Mouse (Mus musculus): ENCODE measurements around the gene Kcmf1. TPM values are rescaled to one million over a fixed set of nuclear protein-coding genes. Genes with fewer than 3 reads are reported as not detected.
A peak's percentile ranks its signal among the peaks of the same experiment; 100 is the strongest.

The Kcmf1 gene
- polyA plus RNA-seq (2016; fragmentation: Nextera tagmentation; extraction: Ambion mirVana): 37.4 and 37.7 TPM in 2 replicates

- H3K4me1 ChIP-seq: peaks cover 34% of the 10 kb centered on the region
- WGBS: 3% methylated on average over 109 of the region's 113 CpGs
Observed at GRCm38 (mm10) chr6:72899781-72900681, at the start of gene Kcmf1. TSS of gene Kcmf1 (minus strand) at chr6:72899979.

GRCm38 (mm10) chr6:72949161-72949756 lies 49.5 kb upstream of the Kcmf1 start:
- Histone ChIP-seq H3K4me3 (no peak overlapping the region), H3K27ac (no peak overlapping the region), H3K36me3 (no peaks in the 10 kb centered on the region), H3K4me1 (no peaks in the 10 kb centered on the region), H3K27me3 (ENCODE audit: insufficient read depth, poor library complexity, severe bottlenecking) (no peaks in the 10 kb centered on the region), H3K9me3 (peaks cover 10% of the 10 kb centered on the region)
- 85% methylated on average over 9 of the region's 9 CpGs for WGBS
- no peak for DNase-seq (ENCODE audit: low spot score)

More at GRCm38 (mm10) chr6:72899781-72900681, at the start of gene Kcmf1:
- DNase-seq (ENCODE audit: low spot score): peak; percentile 90
- peak within 1 kb of the TSS; percentile 97 for H3K4me3 ChIP-seq
- no peaks in the 10 kb centered on the region for H3K27me3 ChIP-seq (ENCODE audit: insufficient read depth, poor library complexity, severe bottlenecking)
- peak within 1 kb of the TSS; percentile 100 for H3K27ac ChIP-seq
- H3K36me3 ChIP-seq: no peaks in the 10 kb centered on the region; the same call in 1 of the 2 replicates
- no peaks in the 10 kb centered on the region for H3K9me3 ChIP-seq

GRCm38 (mm10) chr6:72948392-72948791 lies 48.6 kb upstream of the Kcmf1 start:
- WGBS: 90% methylated on average over 3 of the region's 3 CpGs
- no peak for DNase-seq (ENCODE audit: low spot score)
- Histone ChIP-seq H3K27me3 (ENCODE audit: insufficient read depth, poor library complexity, severe bottlenecking) (no peaks in the 10 kb centered on the region), H3K27ac (no peak overlapping the region), H3K9me3 (peaks cover 10% of the 10 kb centered on the region), H3K36me3 (no peaks in the 10 kb centered on the region), H3K4me1 (no peaks in the 10 kb centered on the region), H3K4me3 (no peak overlapping the region)

- Histone ChIP-seq H3K9me3 (peaks cover 10% of the 10 kb centered on the region), H3K27me3 (ENCODE audit: insufficient read depth, poor library complexity, severe bottlenecking) (no peaks in the 10 kb centered on the region), H3K4me3 (no peak overlapping the region), H3K4me1 (no peaks in the 10 kb centered on the region), H3K36me3 (no peaks in the 10 kb centered on the region), H3K27ac (no peak overlapping the region)
- WGBS: 53% methylated on average over 6 of the region's 6 CpGs
- DNase-seq (ENCODE audit: low spot score): no peak
Observed at GRCm38 (mm10) chr6:72947960-72948359, 48.2 kb upstream of the Kcmf1 start.

GRCm38 (mm10) chr6:72940493-72940892 lies 40.7 kb upstream of the Kcmf1 start:
- no peaks in the 10 kb centered on the region for H3K9me3 ChIP-seq
- H3K27ac ChIP-seq: no peak overlapping the region
- WGBS: 9% methylated on average over 3 of the region's 3 CpGs
- H3K36me3 ChIP-seq: no peaks in the 10 kb centered on the region
- no peaks in the 10 kb centered on the region for H3K4me1 ChIP-seq
- DNase-seq (ENCODE audit: low spot score): peak; percentile 79
- no peak overlapping the region for H3K4me3 ChIP-seq
- H3K27me3 ChIP-seq (ENCODE audit: insufficient read depth, poor library complexity, severe bottlenecking): no peaks in the 10 kb centered on the region

GRCm38 (mm10) chr6:72937859-72938258 lies 38.1 kb upstream of the Kcmf1 start:
- H3K4me3 ChIP-seq: no peak overlapping the region
- WGBS: 62% methylated on average over 5 of the region's 5 CpGs
- no peaks in the 10 kb centered on the region for H3K4me1 ChIP-seq
- no peaks in the 10 kb centered on the region for H3K36me3 ChIP-seq
- H3K9me3 ChIP-seq: no peaks in the 10 kb centered on the region
- no peak for DNase-seq (ENCODE audit: low spot score)
- no peak overlapping the region for H3K27ac ChIP-seq
- H3K27me3 ChIP-seq (ENCODE audit: insufficient read depth, poor library complexity, severe bottlenecking): no peaks in the 10 kb centered on the region

- Histone ChIP-seq H3K36me3 (no peaks in the 10 kb centered on the region), H3K4me3 (no peak overlapping the region), H3K27me3 (ENCODE audit: insufficient read depth, poor library complexity, severe bottlenecking) (no peaks in the 10 kb centered on the region), H3K27ac (no peak overlapping the region), H3K9me3 (no peaks in the 10 kb centered on the region), H3K4me1 (no peaks in the 10 kb centered on the region)
- no peak for DNase-seq (ENCODE audit: low spot score)
- 75% methylated on average over 3 of the region's 3 CpGs for WGBS
Observed at GRCm38 (mm10) chr6:72937430-72937829, 37.7 kb upstream of the Kcmf1 start.

- H3K4me3 ChIP-seq: no peak overlapping the region
- DNase-seq (ENCODE audit: low spot score): no peak
- H3K27ac ChIP-seq: no peak overlapping the region
- no peaks in the 10 kb centered on the region for H3K4me1 ChIP-seq
- no peaks in the 10 kb centered on the region for H3K27me3 ChIP-seq (ENCODE audit: insufficient read depth, poor library complexity, severe bottlenecking)
- no peaks in the 10 kb centered on the region for H3K36me3 ChIP-seq
- H3K9me3 ChIP-seq: no peaks in the 10 kb centered on the region
- 80% methylated on average over 1 of the region's 1 CpGs for WGBS
Observed at GRCm38 (mm10) chr6:72932955-72933354, 33.2 kb upstream of the Kcmf1 start.

- Histone ChIP-seq H3K36me3 (no peaks in the 10 kb centered on the region), H3K4me1 (peaks cover 8% of the 10 kb centered on the region), H3K9me3 (no peaks in the 10 kb centered on the region), H3K27me3 (ENCODE audit: insufficient read depth, poor library complexity, severe bottlenecking) (no peaks in the 10 kb centered on the region), H3K27ac (no peak overlapping the region), H3K4me3 (no peak overlapping the region)
- WGBS: 84% methylated on average over 3 of the region's 3 CpGs
- no peak for DNase-seq (ENCODE audit: low spot score)
Observed at GRCm38 (mm10) chr6:72931533-72931932, 31.8 kb upstream of the Kcmf1 start.

- no peak overlapping the region for H3K27ac ChIP-seq
- H3K36me3 ChIP-seq: no peaks in the 10 kb centered on the region
- peaks cover 10% of the 10 kb centered on the region for H3K4me1 ChIP-seq
- no peak overlapping the region for H3K4me3 ChIP-seq
- WGBS: 89% methylated on average over 4 of the region's 4 CpGs
- H3K27me3 ChIP-seq (ENCODE audit: insufficient read depth, poor library complexity, severe bottlenecking): no peaks in the 10 kb centered on the region
- no peaks in the 10 kb centered on the region for H3K9me3 ChIP-seq
- DNase-seq (ENCODE audit: low spot score): no peak
Observed at GRCm38 (mm10) chr6:72929795-72930398, 30.1 kb upstream of the Kcmf1 start.

- 13% methylated on average over 9 of the region's 9 CpGs for WGBS
- H3K4me1 ChIP-seq: peaks cover 10% of the 10 kb centered on the region
- no peaks in the 10 kb centered on the region for H3K27me3 ChIP-seq (ENCODE audit: insufficient read depth, poor library complexity, severe bottlenecking)
- H3K9me3 ChIP-seq: no peaks in the 10 kb centered on the region
- H3K36me3 ChIP-seq: no peaks in the 10 kb centered on the region
- H3K4me3 ChIP-seq: no peak overlapping the region
- DNase-seq (ENCODE audit: low spot score): peak; percentile 86
- H3K27ac ChIP-seq: peak overlapping the region; percentile 62; the same call in 1 of the 2 replicates
Observed at GRCm38 (mm10) chr6:72926755-72927482, 27.1 kb upstream of the Kcmf1 start.

- Histone ChIP-seq H3K4me1 (peaks cover 10% of the 10 kb centered on the region), H3K36me3 (no peaks in the 10 kb centered on the region), H3K27ac (no peak overlapping the region), H3K4me3 (no peak overlapping the region), H3K9me3 (no peaks in the 10 kb centered on the region), H3K27me3 (ENCODE audit: insufficient read depth, poor library complexity, severe bottlenecking) (no peaks in the 10 kb centered on the region)
- 77% methylated on average over 4 of the region's 4 CpGs for WGBS
- DNase-seq (ENCODE audit: low spot score): no peak
Observed at GRCm38 (mm10) chr6:72926031-72926430, 26.3 kb upstream of the Kcmf1 start.

Measured in heart, embryonic 10.5 days (tissue).